Mouse (Mus musculus): ENCODE data around the gene Prpf3. TPM values are rescaled to one million over a fixed set of nuclear protein-coding genes. Genes with fewer than 3 reads are reported as not detected.

The Prpf3 gene
- polyA plus RNA-seq, 1 experiment from 2014 or later = 51.5 TPM

DNA sequence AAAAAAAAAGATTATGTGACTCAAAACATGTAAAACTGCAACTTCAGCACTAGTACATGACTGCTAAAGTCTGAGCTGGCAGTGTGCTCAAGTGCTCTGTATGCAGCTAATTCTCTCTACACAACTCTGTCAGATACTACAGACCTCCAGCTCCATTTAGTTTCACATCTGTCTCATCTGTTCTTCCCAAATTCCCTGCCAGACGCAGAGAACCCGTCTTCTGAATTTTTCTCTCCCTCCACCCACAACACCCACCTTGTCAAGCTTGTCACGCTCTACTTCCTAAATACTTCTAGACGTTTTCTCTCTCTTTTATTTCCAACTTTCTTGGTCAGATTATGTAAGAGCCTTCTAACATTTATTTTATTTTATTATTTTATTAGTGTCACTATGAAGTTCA, 56.9 kb downstream of the Prpf3 start:
- Histone ChIP-seq H3K27ac (no peak overlapping the region), H3K4me1 (replicated peaks) (no peaks in the 10 kb centered on the region), H3K4me3 (no peak overlapping the region), H3K36me3 (peaks cover 24% of the 10 kb centered on the region), H3K27me3 (ENCODE audit: insufficient read depth, poor library complexity, severe bottlenecking) (no peaks in the 10 kb centered on the region), H3K9me3 (no peaks in the 10 kb centered on the region)
- 88% methylated on average over 4 of the region's 4 CpGs for WGBS
- DNase-seq (ENCODE audit: low spot score) = no peak

DNA sequence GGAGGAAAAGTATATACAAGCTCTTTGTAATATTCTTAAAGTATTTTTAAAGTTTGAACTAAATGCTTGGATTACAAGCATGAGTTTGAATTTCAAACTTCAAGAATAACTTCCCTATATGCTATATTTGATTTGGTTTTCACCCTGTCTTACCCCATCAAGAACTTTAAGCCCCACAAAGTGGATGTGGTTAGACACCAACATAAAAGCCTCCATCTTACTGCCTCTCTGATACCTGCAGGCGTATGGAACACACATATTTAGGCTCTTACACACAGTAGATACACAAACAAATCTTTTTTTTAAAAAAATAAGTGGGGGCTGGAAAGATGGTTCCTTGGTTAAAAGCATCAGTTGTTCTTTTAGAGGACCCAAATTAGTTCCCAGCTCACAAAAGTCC, 61.4 kb downstream of the Prpf3 start:
- Histone ChIP-seq H3K9me3 (no peaks in the 10 kb centered on the region), H3K27ac (no peak overlapping the region), H3K36me3 (peaks cover under 1% of the 10 kb centered on the region), H3K27me3 (ENCODE audit: insufficient read depth, poor library complexity, severe bottlenecking) (no peaks in the 10 kb centered on the region), H3K4me3 (no peak overlapping the region), H3K4me1 (replicated peaks) (no peaks in the 10 kb centered on the region)
- DNase-seq (ENCODE audit: low spot score) = no peak
- 85% methylated on average over 1 of the region's 1 CpGs for WGBS

DNA sequence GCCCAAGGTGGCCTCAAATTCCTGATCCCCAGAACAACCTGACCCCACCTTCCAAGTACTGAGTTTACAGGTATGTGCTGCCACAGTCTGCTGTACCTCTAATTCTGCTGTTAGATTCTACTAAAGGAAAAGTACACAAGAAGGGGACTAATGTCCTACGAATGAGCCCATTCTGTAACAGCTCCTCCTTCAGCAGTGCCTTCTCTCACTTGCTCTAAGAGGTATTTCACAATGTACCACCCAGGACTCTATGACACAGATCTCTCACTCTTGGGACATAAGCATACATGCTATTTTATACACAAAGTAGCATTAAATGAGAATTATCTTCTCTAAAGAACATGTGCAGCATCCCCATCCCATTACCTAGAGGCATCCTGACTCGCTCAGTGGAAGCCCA, 62.0 kb downstream of the Prpf3 start:
- Histone ChIP-seq H3K9me3 (no peaks in the 10 kb centered on the region), H3K4me1 (replicated peaks) (no peaks in the 10 kb centered on the region), H3K27me3 (ENCODE audit: insufficient read depth, poor library complexity, severe bottlenecking) (no peaks in the 10 kb centered on the region), H3K4me3 (no peak overlapping the region), H3K36me3 (peaks cover 5% of the 10 kb centered on the region), H3K27ac (no peak overlapping the region)
- no peak for DNase-seq (ENCODE audit: low spot score)
- 76% methylated on average over 2 of the region's 2 CpGs for WGBS

DNA sequence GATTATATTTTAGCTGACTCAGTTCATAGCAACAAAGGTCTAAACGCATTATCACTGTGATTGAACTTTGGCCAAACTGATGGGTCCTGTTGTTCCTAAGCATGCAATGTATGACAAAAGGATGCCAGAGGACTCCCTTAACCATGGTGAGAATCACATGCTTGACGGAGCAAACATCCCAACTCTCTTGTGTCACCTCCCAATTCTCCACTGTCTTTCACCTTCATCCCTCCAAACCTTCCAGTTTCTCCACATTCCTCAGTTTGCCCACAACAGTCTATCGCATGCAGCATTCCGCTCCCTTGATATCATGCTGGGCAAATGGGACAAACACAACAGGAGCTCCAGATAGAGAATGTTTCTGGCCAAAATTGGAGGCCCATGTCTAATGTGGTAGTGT, 70.2 kb downstream of the Prpf3 start:
- Histone ChIP-seq H3K4me3 (no peak overlapping the region), H3K9me3 (no peaks in the 10 kb centered on the region), H3K27me3 (ENCODE audit: insufficient read depth, poor library complexity, severe bottlenecking) (no peaks in the 10 kb centered on the region), H3K4me1 (replicated peaks) (no peaks in the 10 kb centered on the region), H3K36me3 (peaks cover 84% of the 10 kb centered on the region), H3K27ac (no peak overlapping the region)
- 88% methylated on average over 4 of the region's 4 CpGs for WGBS
- no peak for DNase-seq (ENCODE audit: low spot score)

Other genes with a start within 250 kb of the Prpf3 start
- 84.8 and 89.9 TPM in 2 replicates for gene Ensa, start 230.9 kb downstream of the Prpf3 start, polyA plus RNA-seq (2016; fragmentation: Nextera tagmentation; extraction: Ambion mirVana)
- gene Mcl1, start 197.1 kb downstream of the Prpf3 start, polyA plus RNA-seq (2016; fragmentation: Nextera tagmentation; extraction: Ambion mirVana) = 47.2 and 53.4 TPM in 2 replicates
- 0.73 and 0.86 TPM in 2 replicates for gene Adamtsl4, start 168.0 kb downstream of the Prpf3 start, polyA plus RNA-seq (2016; fragmentation: Nextera tagmentation; extraction: Ambion mirVana)
- 14.2 and 20.3 TPM in 2 replicates for gene Ecm1, start 116.3 kb downstream of the Prpf3 start, polyA plus RNA-seq (2016; fragmentation: Nextera tagmentation; extraction: Ambion mirVana)
- 58.8 and 69.9 TPM in 2 replicates for gene Tars2, start 95.7 kb downstream of the Prpf3 start, polyA plus RNA-seq (2016; fragmentation: Nextera tagmentation; extraction: Ambion mirVana)
- gene Rprd2, start 37.0 kb downstream of the Prpf3 start, polyA plus RNA-seq (2016; fragmentation: Nextera tagmentation; extraction: Ambion mirVana) = 19.8 and 20.1 TPM in 2 replicates
- 379 and 403 TPM in 2 replicates for gene Mrps21, start 15.6 kb upstream of the Prpf3 start, polyA plus RNA-seq (2016; fragmentation: Nextera tagmentation; extraction: Ambion mirVana)
- gene Ciart, start 26.4 kb upstream of the Prpf3 start, polyA plus RNA-seq (2016; fragmentation: Nextera tagmentation; extraction: Ambion mirVana) = 9.5 and 13.6 TPM in 2 replicates
- 12.3 and 12.7 TPM in 2 replicates for gene BC028528, start 36.1 kb upstream of the Prpf3 start, polyA plus RNA-seq (2016; fragmentation: Nextera tagmentation; extraction: Ambion mirVana)
- 33.9 and 35.8 TPM in 2 replicates for gene Aph1a, start 38.1 kb upstream of the Prpf3 start, polyA plus RNA-seq (2016; fragmentation: Nextera tagmentation; extraction: Ambion mirVana)
- gene Car14, start 48.8 kb upstream of the Prpf3 start, polyA plus RNA-seq (2016; fragmentation: Nextera tagmentation; extraction: Ambion mirVana) = 50.1 and 69.4 TPM in 2 replicates
- 266 and 352 TPM in 2 replicates for gene Anp32e, start 73.4 kb upstream of the Prpf3 start, polyA plus RNA-seq (2016; fragmentation: Nextera tagmentation; extraction: Ambion mirVana)
- 75.0 and 83.5 TPM in 2 replicates for gene Plekho1, start 140.1 kb upstream of the Prpf3 start, polyA plus RNA-seq (2016; fragmentation: Nextera tagmentation; extraction: Ambion mirVana)
- gene Vps45, start 202.6 kb upstream of the Prpf3 start, polyA plus RNA-seq (2016; fragmentation: Nextera tagmentation; extraction: Ambion mirVana) = 30.4 and 32.4 TPM in 2 replicates
- 12.8 and 19.2 TPM in 2 replicates for gene Otud7b, start 248.6 kb upstream of the Prpf3 start, polyA plus RNA-seq (2016; fragmentation: Nextera tagmentation; extraction: Ambion mirVana)